Mouse (Mus musculus) heart, postnatal 0 days (tissue): ENCODE results near the gene Camkv. TPM values are rescaled to one million over a fixed set of nuclear protein-coding genes. Genes with fewer than 3 reads are reported as not detected.
A peak's percentile ranks its signal among the peaks of the same experiment; 100 is the strongest.

Experiments used
- ATAC-seq: fragments of 200-750 bp; cut with Nextera tagmentation; 2 replicates; pipeline ENCODE4 v1.8.0; 2017; ENCODE audit warnings: low read depth, moderate number of reproducible peaks, moderate library complexity; ENCODE audit not compliant: insufficient read depth
- DNase-seq: peaks from one replicate; pipeline ENCODE4 v3.0.0-alpha.2; 2016; ENCODE audit warnings: low spot score
- H3K27ac ChIP-seq: fragments of 300-500 bp; sonication (generic); 2 replicates; pipeline ENCODE4 v1.5.1; 2014; ENCODE audit warnings: low read depth, mild to moderate bottlenecking
- H3K27me3 ChIP-seq: fragments of 300-500 bp; sonication (generic); 2 replicates; pipeline ENCODE4 v1.6.1; 2014; ENCODE audit warnings: low read length, mixed read lengths; ENCODE audit not compliant: control insufficient read depth, insufficient read depth
- H3K36me3 ChIP-seq: fragments of 300-500 bp; sonication (generic); replicated peaks from 2 replicates; pipeline ENCODE4 v1.6.1; 2014; ENCODE audit warnings: low read length, mixed read lengths; ENCODE audit not compliant: control insufficient read depth, insufficient read depth
- H3K4me1 ChIP-seq: fragments of 300-500 bp; sonication (generic); 2 replicates; pipeline ENCODE4 v1.6.1; 2014; ENCODE audit warnings: antibody characterized with exemption; ENCODE audit not compliant: control insufficient read depth, insufficient read depth
- H3K4me2 ChIP-seq: fragments of 300-500 bp; sonication (generic); 2 replicates; pipeline ENCODE4 v1.6.1; 2014; ENCODE audit warnings: low read depth, mild to moderate bottlenecking, low read length, moderate library complexity
- H3K4me3 ChIP-seq: fragments of 300-500 bp; sonication (generic); 2 replicates; pipeline ENCODE4 v1.5.1; 2014; ENCODE audit warnings: low read depth, low read length
- H3K9ac ChIP-seq: fragments of 300-500 bp; sonication (generic); replicated peaks from 2 replicates; pipeline ENCODE4 v1.6.1; 2014; ENCODE audit warnings: low read depth, low read length, mixed read lengths
- H3K9me3 ChIP-seq: fragments of 300-500 bp; sonication (generic); replicated peaks from 2 replicates; pipeline ENCODE4 v1.6.1; 2016; ENCODE audit warnings: low read length; ENCODE audit not compliant: control insufficient read depth
- CTCF ChIP-seq: IDR thresholded peaks from 2 replicates; pipeline ENCODE4 v1.5.1; 2016; ENCODE audit warnings: antibody characterized with exemption, control low read depth, low read depth
- EP300 ChIP-seq: IDR thresholded peaks from 2 replicates; pipeline ENCODE4 v1.6.1; 2016; ENCODE audit warnings: antibody characterized with exemption, low read depth
- WGBS: fragments of 180-500 bp; shearing (Covaris S2); extraction: QIAGEN DNeasy Blood & Tissue Kit; methylation state at CpG from one replicate; pipeline ENCODE4 v1.1.7; 2014; 5-methylcytosine and 5-hydroxymethylcytosine counted together
- polyA plus RNA-seq: library from polyadenylated mRNA; unstranded; fragments of >200 nt; fragmentation: Nextera tagmentation; extraction: Ambion mirVana; gene quantifications from 2 replicates; pipeline ENCODE4 v1.2.1, GENCODE M21; 2015
- total RNA-seq: library from RNA; depleted of rRNA; stranded (reverse); fragments of >200 nt; gene quantifications from 2 replicates; pipeline ENCODE4 v1.2.3, GENCODE M21; 2014; ENCODE audit warnings: low replicate concordance

The Camkv gene
- total and polyA plus RNA-seq, 2 experiments from 2014 or later = not detected

DNA sequence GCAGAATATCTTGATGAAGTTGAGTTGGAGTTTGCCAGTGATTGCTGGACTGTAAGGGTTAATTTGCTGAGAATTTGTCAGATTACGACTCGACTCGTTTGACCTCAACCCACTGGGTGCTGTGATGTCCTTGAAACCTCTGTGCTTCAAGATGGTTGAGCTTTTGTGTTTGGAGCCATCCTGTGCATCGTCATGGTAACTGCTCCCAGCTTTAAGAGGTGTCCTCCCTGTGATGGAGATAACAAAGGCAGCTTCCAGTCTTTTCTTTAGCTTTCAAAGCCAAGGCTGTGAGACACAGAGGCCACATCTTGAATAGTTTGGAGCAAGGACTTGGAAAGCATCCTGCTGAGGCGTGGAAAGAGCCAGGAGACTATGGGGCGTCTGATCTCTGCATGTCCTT is 21.7 kb downstream of the Camkv start:
- H3K4me2 ChIP-seq = no peak overlapping the region
- no peaks in the 10 kb centered on the region for H3K9me3 ChIP-seq
- WGBS = 59% methylated on average over 6 of the region's 6 CpGs
- no peaks in the 10 kb centered on the region for H3K27me3 ChIP-seq
- TF ChIP-seq EP300 (no peak), CTCF (no peak)
- H3K27ac ChIP-seq = no peak overlapping the region
- no peak overlapping the region for H3K4me3 ChIP-seq
- no peak overlapping the region for H3K9ac ChIP-seq
- no peaks in the 10 kb centered on the region for H3K4me1 ChIP-seq
- no peak for ATAC-seq
- no peak for DNase-seq
- H3K36me3 ChIP-seq = peaks cover 10% of the 10 kb centered on the region

DNA sequence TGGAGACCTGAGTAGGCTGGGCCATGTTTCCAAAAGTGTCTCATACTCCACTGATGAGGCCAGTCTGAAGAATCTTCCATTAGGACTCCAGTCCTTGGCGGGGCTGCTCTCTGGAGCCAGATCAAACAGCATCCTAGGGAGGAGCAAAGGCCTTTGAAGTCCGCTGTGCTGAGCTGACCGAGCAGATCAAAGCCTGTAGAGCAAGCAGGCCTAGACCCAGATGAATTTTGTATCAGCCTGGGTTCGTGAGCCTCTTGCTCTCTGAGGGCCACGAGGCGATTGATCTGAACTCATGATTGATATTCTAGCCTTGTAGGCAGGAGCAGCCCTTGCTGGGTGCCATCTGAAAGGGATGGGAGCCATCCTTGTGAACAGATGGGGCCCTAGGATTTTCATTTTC is 24.4 kb downstream of the Camkv start:
- TF ChIP-seq CTCF (no peak), EP300 (no peak)
- WGBS = 85% methylated on average over 6 of the region's 6 CpGs
- DNase-seq = no peak
- Histone ChIP-seq H3K27ac (no peak overlapping the region), H3K9ac (no peak overlapping the region), H3K9me3 (no peaks in the 10 kb centered on the region), H3K27me3 (no peaks in the 10 kb centered on the region), H3K4me2 (no peak overlapping the region), H3K4me1 (no peaks in the 10 kb centered on the region; the same call in 1 of the 2 replicates), H3K36me3 (peaks cover 10% of the 10 kb centered on the region), H3K4me3 (no peak overlapping the region)
- no peak for ATAC-seq

DNA sequence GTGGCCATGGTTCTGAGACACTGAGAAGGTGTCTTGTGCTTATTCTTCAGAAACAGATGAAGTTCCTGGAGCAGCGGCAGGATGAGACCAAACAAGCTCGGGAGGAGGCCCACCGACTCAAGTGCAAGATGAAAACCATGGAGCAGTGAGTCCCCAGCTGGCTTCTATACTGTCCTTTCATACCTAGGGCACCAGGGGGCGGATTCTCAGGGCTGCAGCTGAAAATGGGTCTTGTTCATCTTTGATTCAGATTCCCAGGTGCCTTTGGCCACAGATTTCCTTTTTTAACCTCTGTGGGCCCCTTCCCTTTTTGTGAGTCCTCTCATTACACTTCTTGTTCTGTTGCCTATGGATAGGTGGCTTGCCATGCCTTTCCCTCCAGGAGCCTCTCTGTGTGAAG is 25.5 kb downstream of the Camkv start:
- DNase-seq (no peak), ATAC-seq (no peak)
- no peaks in the 10 kb centered on the region; the same call in 1 of the 2 replicates for H3K4me1 ChIP-seq
- H3K9ac ChIP-seq = no peak overlapping the region
- H3K36me3 ChIP-seq = peaks cover 10% of the 10 kb centered on the region
- H3K9me3 ChIP-seq = no peaks in the 10 kb centered on the region
- H3K4me2 ChIP-seq = no peak overlapping the region
- no peaks in the 10 kb centered on the region for H3K27me3 ChIP-seq
- H3K27ac ChIP-seq = no peak overlapping the region
- peak; percentile 30; the same call in 1 of the 2 replicates for TF ChIP-seq CTCF
- no peak for TF ChIP-seq EP300
- 76% methylated on average over 4 of the region's 4 CpGs for WGBS
- no peak overlapping the region for H3K4me3 ChIP-seq

DNA sequence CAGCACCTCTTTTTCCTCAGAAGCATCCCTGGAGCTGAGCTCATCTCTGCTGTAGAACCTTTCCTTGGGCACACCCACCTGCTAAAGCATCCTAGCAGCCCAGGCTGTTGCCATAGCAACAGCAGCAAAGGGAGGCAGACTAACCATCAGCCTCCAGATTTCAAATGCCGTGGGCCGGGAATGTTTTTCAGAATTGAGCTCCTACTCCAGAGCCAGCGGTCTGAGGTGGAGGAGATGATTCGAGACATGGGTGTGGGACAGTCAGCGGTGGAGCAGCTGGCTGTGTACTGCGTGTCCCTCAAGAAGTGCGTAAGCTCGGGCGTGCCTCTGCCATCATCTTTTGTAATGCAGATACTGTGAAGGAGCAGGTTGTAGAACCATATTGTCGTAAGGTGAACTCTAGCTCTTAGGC is 25.9 kb downstream of the Camkv start:
- Histone ChIP-seq H3K36me3 (peaks cover 10% of the 10 kb centered on the region), H3K27ac (no peak overlapping the region), H3K4me1 (no peaks in the 10 kb centered on the region; the same call in 1 of the 2 replicates), H3K9me3 (no peaks in the 10 kb centered on the region), H3K4me3 (no peak overlapping the region), H3K27me3 (no peaks in the 10 kb centered on the region), H3K4me2 (no peak overlapping the region), H3K9ac (no peak overlapping the region)
- DNase-seq (no peak), ATAC-seq (no peak)
- no peak for TF ChIP-seq CTCF
- WGBS = 90% methylated on average over 10 of the region's 10 CpGs

DNA sequence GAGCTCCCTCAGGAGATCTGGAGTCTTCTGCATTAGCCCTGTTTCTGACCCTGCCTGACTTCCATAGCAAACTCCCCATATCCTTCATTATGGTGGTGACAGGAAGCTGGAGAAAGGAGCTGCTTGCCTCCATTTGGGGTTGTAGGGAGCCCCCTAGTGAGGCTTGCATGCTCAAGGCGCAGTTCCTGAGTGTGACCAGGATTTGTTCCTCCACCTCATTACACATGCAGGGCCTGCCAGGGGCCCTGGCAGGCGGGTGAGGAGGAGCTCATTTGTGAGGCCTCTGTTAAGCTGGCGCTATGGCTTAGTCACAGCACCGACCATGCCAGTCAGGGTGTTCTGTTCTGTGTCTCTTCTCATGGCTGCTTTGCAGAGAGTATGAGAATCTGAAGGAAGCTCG is 26.4 kb downstream of the Camkv start:
- DNase-seq (no peak), ATAC-seq (peak; percentile 27; the same call in 1 of the 2 replicates)
- no peaks in the 10 kb centered on the region for H3K27me3 ChIP-seq
- no peak overlapping the region for H3K4me2 ChIP-seq
- no peaks in the 10 kb centered on the region; the same call in 1 of the 2 replicates for H3K4me1 ChIP-seq
- peaks cover 8% of the 10 kb centered on the region for H3K36me3 ChIP-seq
- no peak overlapping the region for H3K9ac ChIP-seq
- no peak overlapping the region for H3K27ac ChIP-seq
- 53% methylated on average over 5 of the region's 5 CpGs for WGBS
- no peak overlapping the region for H3K4me3 ChIP-seq
- no peaks in the 10 kb centered on the region for H3K9me3 ChIP-seq
- TF ChIP-seq CTCF = peak; percentile 48
- no peak for TF ChIP-seq EP300

DNA sequence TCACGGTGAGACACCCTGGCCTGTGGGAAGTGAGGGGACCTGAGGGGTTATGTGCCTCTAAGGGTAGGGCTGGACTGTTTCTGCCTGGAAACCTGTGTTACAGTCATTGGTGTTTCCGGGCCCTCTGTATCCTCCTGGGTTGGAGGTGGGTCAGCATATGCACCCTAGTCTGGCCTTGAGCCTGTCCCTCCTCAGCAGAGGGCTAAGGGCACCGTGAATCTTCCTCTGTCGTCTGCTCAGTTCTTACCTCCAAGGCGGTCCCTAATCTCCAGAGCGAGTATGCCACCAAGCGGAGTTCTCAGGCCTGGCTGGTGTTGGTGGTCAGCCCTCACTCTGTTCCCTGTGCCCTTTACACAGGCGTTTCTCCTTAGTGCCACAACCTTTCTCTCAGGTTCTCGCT is 27.4 kb downstream of the Camkv start:
- Histone ChIP-seq H3K4me2 (no peak overlapping the region), H3K27me3 (no peaks in the 10 kb centered on the region), H3K36me3 (no peaks in the 10 kb centered on the region; the same call in 1 of the 2 replicates), H3K27ac (no peak overlapping the region), H3K9ac (no peak overlapping the region), H3K9me3 (no peaks in the 10 kb centered on the region), H3K4me1 (no peaks in the 10 kb centered on the region; the same call in 1 of the 2 replicates), H3K4me3 (no peak overlapping the region)
- DNase-seq (no peak), ATAC-seq (no peak)
- WGBS = 93% methylated on average over 9 of the region's 9 CpGs
- TF ChIP-seq EP300 (no peak), CTCF (no peak)
